Mouse (Mus musculus) bone marrow macrophage, adult 2 months (primary cell): ENCODE measurements around the gene Cavin4.

Experiments
- CTCF ChIP-seq: IDR thresholded peaks from 2 replicates; pipeline ENCODE4 v1.5.1; 2012; ENCODE audit warnings: low read depth, mild to moderate bottlenecking, low read length, moderate library complexity
- POLR2A ChIP-seq: IDR thresholded peaks from 2 replicates; pipeline ENCODE4 v1.6.1; 2012; ENCODE audit warnings: mild to moderate bottlenecking, low read depth, low read length, borderline replicate concordance

GRCm38 (mm10) chr4:48615483-48615882 is 47.8 kb upstream of the Cavin4 start:
- TF ChIP-seq CTCF (no peak), POLR2A (no peak)
